Mouse (Mus musculus): ENCODE measurements at regions not wholly inside any gene's neighbourhood (a gene's known extent, or its start where the extent isn't known, plus 50 kb on each side); places are given as distances from the start of the nearest gene placed in this dataset.

DNA sequence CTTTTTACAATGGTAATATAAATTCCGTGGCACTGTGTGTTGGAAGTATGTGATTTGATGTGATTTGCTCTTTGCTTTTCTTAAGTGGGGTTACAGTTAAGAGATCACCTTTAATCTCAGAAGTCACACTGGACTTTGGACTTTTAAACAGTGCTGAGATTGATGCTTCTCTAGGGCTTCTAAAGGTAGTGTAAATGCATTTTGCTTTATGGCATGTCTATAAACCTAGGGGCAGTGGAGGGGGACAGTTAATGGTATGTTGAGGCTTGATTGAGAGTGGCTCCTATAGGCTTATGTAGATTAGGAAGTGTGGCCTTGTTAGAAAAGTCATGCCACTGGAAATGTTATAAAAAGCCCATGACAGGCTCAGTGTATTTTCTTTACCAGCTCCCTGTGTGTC, 735.3 kb downstream of the Nap1l3 start:
- 56% methylated on average over 1 of the region's 1 CpGs for WGBS (ENCODE audit: insufficient replicate concordance)
- Histone ChIP-seq H3K36me3 (replicated peaks) (no peaks in the 10 kb centered on the region), H3K4me1 (replicated peaks) (no peaks in the 10 kb centered on the region), H3K27me3 (no peaks in the 10 kb centered on the region), H3K4me2 (no peak overlapping the region), H3K9ac (no peak overlapping the region), H3K9me3 (replicated peaks) (no peaks in the 10 kb centered on the region), H3K4me3 (replicated peaks) (no peak overlapping the region), H3K27ac (replicated peaks) (no peak overlapping the region)
- no peak for ATAC-seq (ENCODE audit: insufficient read depth)

DNA sequence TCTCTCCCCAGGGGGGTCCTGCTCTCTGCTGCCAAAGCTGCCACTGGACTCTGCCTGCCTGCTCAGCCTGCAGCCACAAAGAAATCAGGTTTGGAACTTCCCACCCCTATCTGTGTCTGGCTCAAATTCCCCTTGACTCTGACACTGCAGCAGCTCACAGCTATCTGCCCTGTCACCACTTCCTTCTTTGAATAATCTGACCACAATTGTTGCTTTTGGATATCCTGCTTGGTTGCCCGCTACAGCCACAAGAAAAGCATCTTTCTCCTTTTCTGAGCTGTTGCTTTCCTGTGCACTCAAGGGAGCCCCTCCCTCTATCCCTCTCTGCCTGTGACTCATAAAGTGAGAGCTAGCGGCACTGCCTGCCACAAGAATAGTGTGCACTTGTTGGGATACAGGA, 742.6 kb downstream of the Nap1l3 start:
- Histone ChIP-seq H3K27ac (replicated peaks) (no peak overlapping the region), H3K36me3 (replicated peaks) (no peaks in the 10 kb centered on the region), H3K4me1 (replicated peaks) (no peaks in the 10 kb centered on the region), H3K9ac (no peak overlapping the region), H3K4me3 (replicated peaks) (no peak overlapping the region), H3K27me3 (no peaks in the 10 kb centered on the region), H3K4me2 (no peak overlapping the region), H3K9me3 (replicated peaks) (no peaks in the 10 kb centered on the region)
- WGBS (ENCODE audit: insufficient replicate concordance), result 30% methylated on average over 2 of the region's 2 CpGs
- ATAC-seq (ENCODE audit: insufficient read depth), result 0 out of 2 replicates have a peak, but pooled peaks have one; percentile 5

DNA sequence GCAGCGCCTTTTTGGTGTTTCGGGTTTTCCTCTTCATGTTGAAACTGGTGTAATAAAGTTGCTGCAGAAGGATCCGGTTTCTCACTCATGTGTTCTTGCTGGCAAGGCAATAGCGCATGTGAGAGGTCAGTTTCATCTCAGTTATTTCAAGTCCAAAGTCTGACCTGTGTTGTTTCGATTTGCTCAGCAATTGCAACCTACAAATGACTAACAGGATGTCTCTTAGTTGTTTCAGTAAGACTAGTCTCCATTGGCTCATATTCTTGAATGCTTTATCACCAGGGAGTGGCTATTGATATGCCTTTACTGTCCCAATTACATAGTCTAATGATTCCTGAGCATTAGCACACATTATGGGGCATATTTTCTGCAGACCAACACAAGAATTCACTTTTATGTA, 751.7 kb downstream of the Nap1l3 start:
- Histone ChIP-seq H3K4me1 (replicated peaks) (no peaks in the 10 kb centered on the region), H3K27ac (replicated peaks) (no peak overlapping the region), H3K4me2 (no peak overlapping the region), H3K36me3 (replicated peaks) (no peaks in the 10 kb centered on the region), H3K4me3 (replicated peaks) (no peak overlapping the region), H3K9ac (no peak overlapping the region), H3K27me3 (no peaks in the 10 kb centered on the region), H3K9me3 (replicated peaks) (no peaks in the 10 kb centered on the region)
- WGBS (ENCODE audit: insufficient replicate concordance), result 62% methylated on average over 5 of the region's 5 CpGs
- ATAC-seq (ENCODE audit: insufficient read depth), result no peak

DNA sequence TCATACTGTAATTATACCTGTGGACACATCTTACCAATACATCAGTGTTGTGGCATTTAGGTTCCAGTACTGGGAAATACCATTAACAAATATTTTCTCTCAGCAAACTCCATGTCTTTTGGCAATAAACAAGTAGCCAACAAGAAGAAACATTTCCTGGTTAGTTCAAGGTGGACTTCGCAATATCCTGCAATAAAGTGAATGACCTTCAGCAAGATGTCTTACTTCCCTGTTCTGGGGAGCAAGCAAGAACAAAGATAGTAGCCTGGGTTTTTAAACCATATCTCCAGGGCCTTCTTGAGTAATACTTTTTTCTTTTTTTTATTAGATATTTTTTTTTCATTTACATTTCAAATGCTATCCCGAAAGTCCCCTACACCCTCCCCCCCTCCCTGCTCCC, 760.0 kb downstream of the Nap1l3 start:
- H3K9me3 ChIP-seq (replicated peaks), result no peaks in the 10 kb centered on the region
- no peak overlapping the region for H3K9ac ChIP-seq
- no peak overlapping the region for H3K27ac ChIP-seq (replicated peaks)
- 73% methylated on average over 2 of the region's 2 CpGs for WGBS (ENCODE audit: insufficient replicate concordance)
- no peak overlapping the region for H3K4me2 ChIP-seq
- no peaks in the 10 kb centered on the region for H3K27me3 ChIP-seq
- H3K4me1 ChIP-seq (replicated peaks), result no peaks in the 10 kb centered on the region
- no peaks in the 10 kb centered on the region for H3K36me3 ChIP-seq (replicated peaks)
- ATAC-seq (ENCODE audit: insufficient read depth), result no peak
- no peak overlapping the region for H3K4me3 ChIP-seq (replicated peaks)

DNA sequence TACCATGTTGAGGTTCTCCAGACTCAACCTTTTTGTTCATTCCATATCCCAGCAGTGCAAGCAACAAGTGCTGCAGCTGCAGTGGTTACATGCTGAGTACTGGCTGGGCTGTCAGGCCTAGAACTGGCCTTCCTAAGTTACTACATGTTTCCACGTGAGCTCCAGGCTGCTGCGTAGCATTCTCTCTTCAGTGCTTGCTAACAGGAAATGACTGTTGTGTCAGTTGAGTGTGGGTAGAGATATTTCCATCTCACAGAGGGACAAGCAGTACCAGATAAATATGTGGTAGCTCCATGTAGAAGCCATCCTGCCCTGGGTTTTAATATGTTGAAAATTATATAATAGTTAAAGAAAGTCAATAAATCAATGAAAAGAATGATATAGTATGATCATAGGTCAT, 785.1 kb downstream of the Nap1l3 start:
- WGBS (ENCODE audit: insufficient replicate concordance), result 35% methylated on average over 2 of the region's 2 CpGs

DNA sequence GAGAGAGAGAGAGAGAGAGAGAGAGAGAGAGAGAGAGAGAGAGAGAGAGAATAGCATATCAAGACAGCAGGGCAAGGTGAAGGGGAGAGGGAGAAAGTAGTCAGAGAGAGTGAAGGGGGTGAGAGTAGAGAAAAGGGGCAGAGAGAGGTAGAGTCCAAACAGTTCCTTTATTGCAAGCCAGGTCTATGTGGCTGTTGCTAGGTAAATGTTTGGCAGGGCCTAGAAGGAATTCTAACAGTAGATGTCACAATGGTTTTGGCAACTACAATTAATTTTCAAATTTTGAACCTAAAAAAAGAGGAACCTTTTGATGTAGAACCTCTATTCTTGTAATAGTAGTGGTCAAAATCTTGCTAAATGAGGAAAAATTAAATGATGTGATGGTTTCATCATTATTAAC, 804.3 kb downstream of the Nap1l3 start:
- no peak overlapping the region for H3K9ac ChIP-seq
- no peaks in the 10 kb centered on the region for H3K27me3 ChIP-seq
- H3K4me1 ChIP-seq (replicated peaks), result no peaks in the 10 kb centered on the region

More for the DNA sequence above, 785.1 kb downstream of the Nap1l3 start:
- no peak overlapping the region for H3K4me2 ChIP-seq
- no peaks in the 10 kb centered on the region for H3K9me3 ChIP-seq (replicated peaks)
- H3K36me3 ChIP-seq (replicated peaks), result no peaks in the 10 kb centered on the region
- no peaks in the 10 kb centered on the region for H3K27me3 ChIP-seq
- H3K4me3 ChIP-seq (replicated peaks), result no peak overlapping the region
- H3K4me1 ChIP-seq (replicated peaks), result no peaks in the 10 kb centered on the region
- no peak for ATAC-seq (ENCODE audit: insufficient read depth)
- H3K27ac ChIP-seq (replicated peaks), result no peak overlapping the region
- H3K9ac ChIP-seq, result no peak overlapping the region

More for the DNA sequence above, 804.3 kb downstream of the Nap1l3 start:
- no peaks in the 10 kb centered on the region for H3K36me3 ChIP-seq (replicated peaks)
- no peak overlapping the region for H3K4me2 ChIP-seq
- no peak overlapping the region for H3K27ac ChIP-seq (replicated peaks)
- H3K9me3 ChIP-seq (replicated peaks), result no peaks in the 10 kb centered on the region
- no peak for ATAC-seq (ENCODE audit: insufficient read depth)
- H3K4me3 ChIP-seq (replicated peaks), result no peak overlapping the region

Measured in liver, embryonic 15.5 days (tissue).